Mouse (Mus musculus): Measurements from ENCODE around the gene Sppl2a. TPM values are rescaled to one million over a fixed set of nuclear protein-coding genes. Genes with fewer than 3 reads are reported as not detected.

Gene Sppl2a
- polyA plus RNA-seq, 1 experiment from 2014 or later = 45.0 TPM

GRCm38 (mm10) chr2:126933921-126934320 is 886 bp upstream of the Sppl2a start:
- Histone ChIP-seq H3K36me3 (no peaks in the 10 kb centered on the region), H3K4me1 (peaks cover 10% of the 10 kb centered on the region), H3K27ac (replicated peaks) (no peak overlapping the region), H3K4me2 (replicated peaks) (no peak overlapping the region), H3K9ac (replicated peaks) (0 out of 2 replicates have a peak overlapping the region, but pooled peaks have one; percentile 90), H3K9me3 (no peaks in the 10 kb centered on the region), H3K4me3 (no peak overlapping the region), H3K27me3 (no peaks in the 10 kb centered on the region)
- no peak for ATAC-seq (replicated peaks)

GRCm38 (mm10) chr2:126932261-126932896 is 656 bp downstream of the Sppl2a start:
- Histone ChIP-seq H3K4me2 (replicated peaks) (peak overlapping the region; percentile 65), H3K4me1 (peaks cover 10% of the 10 kb centered on the region), H3K9ac (replicated peaks) (peak overlapping the region; percentile 90), H3K27me3 (no peaks in the 10 kb centered on the region), H3K4me3 (peak overlapping the region; percentile 80), H3K27ac (replicated peaks) (peak overlapping the region; percentile 94), H3K9me3 (no peaks in the 10 kb centered on the region), H3K36me3 (peaks cover under 1% of the 10 kb centered on the region; the same call in 1 of the 2 replicates)
- WGBS = 1% methylated on average over 15 of the region's 15 CpGs
- no peak for ATAC-seq (replicated peaks)

GRCm38 (mm10) chr2:126931784-126932183 is 1.3 kb downstream of the Sppl2a start:
- peak overlapping the region; percentile 90 for H3K9ac ChIP-seq (replicated peaks)
- WGBS = 53% methylated on average over 4 of the region's 4 CpGs

GRCm38 (mm10) chr2:126928681-126929080 is 4.4 kb downstream of the Sppl2a start:
- Histone ChIP-seq H3K27me3 (no peaks in the 10 kb centered on the region), H3K27ac (replicated peaks) (no peak overlapping the region), H3K4me3 (no peak overlapping the region), H3K9me3 (no peaks in the 10 kb centered on the region), H3K4me1 (peaks cover 10% of the 10 kb centered on the region), H3K4me2 (replicated peaks) (no peak overlapping the region), H3K36me3 (peaks cover 25% of the 10 kb centered on the region), H3K9ac (replicated peaks) (no peak overlapping the region)
- 95% methylated on average over 6 of the region's 6 CpGs for WGBS
- no peak for ATAC-seq (replicated peaks)

More at GRCm38 (mm10) chr2:126931784-126932183, 1.3 kb downstream of the Sppl2a start:
- Histone ChIP-seq H3K27ac (replicated peaks) (peak overlapping the region; percentile 94), H3K4me1 (peaks cover 10% of the 10 kb centered on the region), H3K4me3 (peak overlapping the region; percentile 80), H3K27me3 (no peaks in the 10 kb centered on the region), H3K4me2 (replicated peaks) (peak overlapping the region; percentile 65), H3K9me3 (no peaks in the 10 kb centered on the region), H3K36me3 (peaks cover 6% of the 10 kb centered on the region)
- ATAC-seq (replicated peaks) = no peak

GRCm38 (mm10) chr2:126920358-126921060 is 12.5 kb downstream of the Sppl2a start:
- Histone ChIP-seq H3K27me3 (no peaks in the 10 kb centered on the region), H3K9ac (replicated peaks) (no peak overlapping the region), H3K36me3 (peaks cover 63% of the 10 kb centered on the region), H3K4me2 (replicated peaks) (no peak overlapping the region), H3K9me3 (no peaks in the 10 kb centered on the region), H3K4me3 (no peak overlapping the region), H3K27ac (replicated peaks) (no peak overlapping the region), H3K4me1 (no peaks in the 10 kb centered on the region)
- WGBS = 83% methylated on average over 12 of the region's 12 CpGs
- no peak for ATAC-seq (replicated peaks)

- whole genome bisulfite sequencing = 69% methylated on average over 1 of the region's 1 CpGs
- Histone ChIP-seq H3K27ac (replicated peaks) (no peak overlapping the region), H3K4me1 (no peaks in the 10 kb centered on the region), H3K4me2 (replicated peaks) (no peak overlapping the region), H3K9ac (replicated peaks) (no peak overlapping the region), H3K4me3 (no peak overlapping the region), H3K36me3 (peaks cover 57% of the 10 kb centered on the region), H3K9me3 (no peaks in the 10 kb centered on the region), H3K27me3 (no peaks in the 10 kb centered on the region)
- no peak for ATAC-seq (replicated peaks)
Observed at GRCm38 (mm10) chr2:126916236-126916635, 16.8 kb downstream of the Sppl2a start.

- Histone ChIP-seq H3K4me3 (no peak overlapping the region), H3K27ac (replicated peaks) (no peak overlapping the region), H3K9ac (replicated peaks) (no peak overlapping the region), H3K27me3 (no peaks in the 10 kb centered on the region), H3K4me1 (no peaks in the 10 kb centered on the region), H3K4me2 (replicated peaks) (no peak overlapping the region), H3K36me3 (peaks cover 47% of the 10 kb centered on the region), H3K9me3 (no peaks in the 10 kb centered on the region)
- no peak for ATAC-seq (replicated peaks)
- WGBS = 67% methylated on average over 4 of the region's 4 CpGs
Observed at GRCm38 (mm10) chr2:126914096-126914495, 18.9 kb downstream of the Sppl2a start.

- H3K4me1 ChIP-seq = no peaks in the 10 kb centered on the region
- H3K27ac ChIP-seq (replicated peaks) = no peak overlapping the region
- no peak overlapping the region for H3K4me3 ChIP-seq
- no peak overlapping the region for H3K4me2 ChIP-seq (replicated peaks)
- no peak overlapping the region for H3K9ac ChIP-seq (replicated peaks)
- ATAC-seq (replicated peaks) = no peak
- H3K27me3 ChIP-seq = no peaks in the 10 kb centered on the region
- H3K36me3 ChIP-seq = peaks cover 51% of the 10 kb centered on the region
- 67% methylated on average over 3 of the region's 3 CpGs for WGBS
- no peaks in the 10 kb centered on the region for H3K9me3 ChIP-seq
Observed at GRCm38 (mm10) chr2:126904162-126904561, 28.9 kb downstream of the Sppl2a start.

- Histone ChIP-seq H3K27ac (replicated peaks) (no peak overlapping the region), H3K27me3 (no peaks in the 10 kb centered on the region), H3K9ac (replicated peaks) (no peak overlapping the region), H3K36me3 (peaks cover 36% of the 10 kb centered on the region), H3K4me3 (no peak overlapping the region), H3K4me1 (no peaks in the 10 kb centered on the region), H3K9me3 (no peaks in the 10 kb centered on the region), H3K4me2 (replicated peaks) (no peak overlapping the region)
- no peak for ATAC-seq (replicated peaks)
- WGBS = 91% methylated on average over 9 of the region's 9 CpGs
Observed at GRCm38 (mm10) chr2:126897511-126897910, 35.5 kb downstream of the Sppl2a start.

GRCm38 (mm10) chr2:126896941-126897340 is 36.1 kb downstream of the Sppl2a start:
- WGBS = 85% methylated on average over 6 of the region's 6 CpGs
- no peak for ATAC-seq (replicated peaks)
- no peak overlapping the region for H3K9ac ChIP-seq (replicated peaks)
- no peaks in the 10 kb centered on the region for H3K4me1 ChIP-seq
- H3K27me3 ChIP-seq = no peaks in the 10 kb centered on the region
- H3K36me3 ChIP-seq = peaks cover 35% of the 10 kb centered on the region
- H3K4me3 ChIP-seq = no peak overlapping the region
- no peak overlapping the region for H3K27ac ChIP-seq (replicated peaks)
- no peaks in the 10 kb centered on the region for H3K9me3 ChIP-seq
- no peak overlapping the region for H3K4me2 ChIP-seq (replicated peaks)

- Histone ChIP-seq H3K4me3 (no peak overlapping the region), H3K4me1 (no peaks in the 10 kb centered on the region), H3K27ac (replicated peaks) (no peak overlapping the region), H3K27me3 (no peaks in the 10 kb centered on the region), H3K4me2 (replicated peaks) (no peak overlapping the region), H3K9ac (replicated peaks) (no peak overlapping the region), H3K9me3 (no peaks in the 10 kb centered on the region), H3K36me3 (peaks cover 21% of the 10 kb centered on the region)
- no peak for ATAC-seq (replicated peaks)
- 93% methylated on average over 3 of the region's 3 CpGs for WGBS
Observed at GRCm38 (mm10) chr2:126894245-126894644, 38.8 kb downstream of the Sppl2a start.

- WGBS = 92% methylated on average over 7 of the region's 7 CpGs
- H3K9me3 ChIP-seq = no peaks in the 10 kb centered on the region
- no peak overlapping the region for H3K4me2 ChIP-seq (replicated peaks)
- H3K4me1 ChIP-seq = no peaks in the 10 kb centered on the region
- H3K27me3 ChIP-seq = no peaks in the 10 kb centered on the region
- no peak overlapping the region for H3K4me3 ChIP-seq
- no peak overlapping the region for H3K9ac ChIP-seq (replicated peaks)
- peaks cover 15% of the 10 kb centered on the region for H3K36me3 ChIP-seq
- no peak for ATAC-seq (replicated peaks)
- H3K27ac ChIP-seq (replicated peaks) = no peak overlapping the region
Observed at GRCm38 (mm10) chr2:126892316-126892715, 40.7 kb downstream of the Sppl2a start.

Data from forebrain, embryonic 15.5 days (tissue).